Mouse (Mus musculus) left cerebral cortex, adult 11 months (tissue): ENCODE data around the gene Rasl11a.
"Not testable (repeated sequence)": the region's sequence is repeated elsewhere in the genome, so short reads cannot be mapped to it uniquely, and the experiment has no call there.

Experiments
- DNase-seq: peaks from one replicate; pipeline ENCODE4 v3.0.0; 2022; ENCODE audit warnings: low spot score

Rasl11a gene

GRCm38 (mm10) chr5:146844301-146844941 lies 450 bp upstream of the Rasl11a start:
- no peak for DNase-seq

- no peak for DNase-seq
Observed at GRCm38 (mm10) chr5:146846489-146846888, 1.6 kb downstream of the Rasl11a start.

- DNase-seq: no peak
Observed at GRCm38 (mm10) chr5:146848936-146849582, 4.2 kb downstream of the Rasl11a start.

- no peak for DNase-seq
Observed at GRCm38 (mm10) chr5:146856106-146856505, 11.2 kb downstream of the Rasl11a start.

- no peak for DNase-seq
Observed at GRCm38 (mm10) chr5:146857620-146858019, 12.7 kb downstream of the Rasl11a start.

GRCm38 (mm10) chr5:146858772-146859171 lies 13.9 kb downstream of the Rasl11a start:
- DNase-seq: no peak

GRCm38 (mm10) chr5:146859246-146859645 lies 14.4 kb downstream of the Rasl11a start:
- DNase-seq: no peak

- no peak for DNase-seq
Observed at GRCm38 (mm10) chr5:146860222-146860998, 15.5 kb downstream of the Rasl11a start.

GRCm38 (mm10) chr5:146861588-146861987 lies 16.7 kb downstream of the Rasl11a start:
- peak; percentile 59 for DNase-seq

- DNase-seq: no peak
Observed at GRCm38 (mm10) chr5:146865511-146865910, 20.6 kb downstream of the Rasl11a start.

GRCm38 (mm10) chr5:146866277-146866676 lies 21.4 kb downstream of the Rasl11a start:
- no peak for DNase-seq

- DNase-seq: peak; percentile 76
Observed at GRCm38 (mm10) chr5:146867246-146867945, 22.5 kb downstream of the Rasl11a start.

GRCm38 (mm10) chr5:146867946-146868314 lies 23.1 kb downstream of the Rasl11a start:
- no peak for DNase-seq

- DNase-seq: no peak
Observed at GRCm38 (mm10) chr5:146872981-146873631, 28.2 kb downstream of the Rasl11a start.

GRCm38 (mm10) chr5:146876024-146876423 lies 31.2 kb downstream of the Rasl11a start:
- DNase-seq: no peak

GRCm38 (mm10) chr5:146877882-146878281 lies 33.0 kb downstream of the Rasl11a start:
- DNase-seq: not testable (repeated sequence)

- no peak for DNase-seq
Observed at GRCm38 (mm10) chr5:146882261-146882660, 37.4 kb downstream of the Rasl11a start.

- DNase-seq: no peak
Observed at GRCm38 (mm10) chr5:146883053-146883452, 38.2 kb downstream of the Rasl11a start.

- no peak for DNase-seq
Observed at GRCm38 (mm10) chr5:146883486-146884272, 38.8 kb downstream of the Rasl11a start.

GRCm38 (mm10) chr5:146891127-146891526 lies 46.3 kb downstream of the Rasl11a start:
- no peak for DNase-seq

GRCm38 (mm10) chr5:146892904-146893303 lies 48.0 kb downstream of the Rasl11a start:
- no peak for DNase-seq
